Mouse (Mus musculus): ENCODE measurements around the gene Mast4. TPM values are rescaled to one million over a fixed set of nuclear protein-coding genes. Genes with fewer than 3 reads are reported as not detected.

Gene Mast4
- polyA plus RNA-seq, 1 experiment from 2014 or later, result 32.2 TPM

DNA sequence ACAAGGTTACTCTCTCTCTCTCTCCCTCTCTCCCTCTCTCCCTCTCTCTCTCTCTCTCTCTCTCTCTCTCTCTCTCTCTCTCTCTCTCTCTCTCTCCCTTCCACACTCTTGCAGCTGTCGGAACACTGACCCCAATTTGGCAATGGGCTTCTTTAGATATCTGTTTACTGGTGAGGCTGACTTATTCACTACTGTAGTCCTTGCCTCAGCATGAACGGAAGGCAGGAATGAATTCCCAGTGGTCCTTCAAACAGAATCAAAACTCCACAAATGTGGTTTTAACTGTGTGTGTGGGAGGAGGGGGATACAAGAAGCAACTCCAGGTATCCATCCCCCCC is 434.2 kb downstream of the Mast4 start:
- H3K27ac ChIP-seq, result no peak overlapping the region
- ATAC-seq (ENCODE audit: low FRiP score) (no peak), DNase-seq (ENCODE audit: low spot score) (no peak)
- H3K4me1 ChIP-seq (replicated peaks; ENCODE audit: control insufficient read depth, insufficient read depth, low read length), result peaks cover 9% of the 10 kb centered on the region; the same call in 1 of the 2 replicates
- H3K9ac ChIP-seq, result no peak overlapping the region
- H3K4me2 ChIP-seq (replicated peaks), result no peak overlapping the region
- WGBS, result 67% methylated on average over 2 of the region's 2 CpGs
- H3K4me3 ChIP-seq (replicated peaks; ENCODE audit: low read length), result no peak overlapping the region
- no peaks in the 10 kb centered on the region for H3K36me3 ChIP-seq (replicated peaks; ENCODE audit: control insufficient read depth, insufficient read depth)
- no peaks in the 10 kb centered on the region for H3K27me3 ChIP-seq (ENCODE audit: control insufficient read depth, insufficient read depth, low read length)
- no peaks in the 10 kb centered on the region for H3K9me3 ChIP-seq (ENCODE audit: control insufficient read depth, low read length)

DNA sequence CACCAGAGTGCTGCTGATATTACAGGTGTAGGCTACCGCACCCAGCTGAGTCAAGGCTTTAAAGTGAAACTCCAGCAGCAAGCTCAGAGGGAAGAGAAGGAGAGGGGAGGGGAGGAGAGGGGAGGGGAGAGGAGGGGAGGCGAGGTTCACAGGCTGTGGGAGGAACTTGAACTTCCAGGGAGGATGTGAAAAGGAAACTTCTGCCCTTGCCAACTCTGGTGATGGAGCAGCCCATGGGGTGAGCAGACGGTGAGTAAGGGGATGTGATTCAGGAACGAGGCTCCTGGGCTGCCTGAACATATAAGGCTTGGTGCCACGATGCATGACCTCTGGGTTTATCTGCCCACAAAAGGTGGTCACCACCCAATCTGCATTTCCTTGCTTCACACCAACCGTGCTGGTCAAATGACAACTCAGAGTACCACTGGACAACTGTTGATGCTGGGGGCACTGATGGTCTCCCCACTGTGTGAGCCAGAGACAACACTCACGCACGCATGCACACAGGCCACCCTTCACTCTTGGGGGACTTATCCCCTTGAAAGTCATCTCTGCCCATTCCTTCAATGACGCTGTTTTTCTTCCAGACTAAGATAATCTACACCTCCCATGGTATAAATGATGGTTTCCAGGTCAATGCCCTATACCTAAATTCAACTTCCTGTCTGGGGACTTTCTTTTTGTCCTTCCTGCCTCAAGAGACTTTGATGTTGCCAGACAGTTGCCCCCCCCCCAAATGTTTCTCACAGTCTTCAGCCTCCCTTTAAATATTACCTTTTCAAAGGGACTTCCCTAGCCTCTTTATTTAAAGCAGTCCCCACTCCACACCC is 434.8 kb downstream of the Mast4 start:
- Histone ChIP-seq H3K4me3 (replicated peaks; ENCODE audit: low read length) (no peak overlapping the region), H3K4me1 (replicated peaks; ENCODE audit: control insufficient read depth, insufficient read depth, low read length) (peaks cover 10% of the 10 kb centered on the region), H3K27ac (no peak overlapping the region), H3K9ac (no peak overlapping the region), H3K36me3 (replicated peaks; ENCODE audit: control insufficient read depth, insufficient read depth) (no peaks in the 10 kb centered on the region), H3K4me2 (replicated peaks) (no peak overlapping the region), H3K9me3 (ENCODE audit: control insufficient read depth, low read length) (no peaks in the 10 kb centered on the region), H3K27me3 (ENCODE audit: control insufficient read depth, insufficient read depth, low read length) (no peaks in the 10 kb centered on the region)
- DNase-seq (ENCODE audit: low spot score) (no peak), ATAC-seq (ENCODE audit: low FRiP score) (no peak)
- 79% methylated on average over 9 of the region's 9 CpGs for WGBS

DNA sequence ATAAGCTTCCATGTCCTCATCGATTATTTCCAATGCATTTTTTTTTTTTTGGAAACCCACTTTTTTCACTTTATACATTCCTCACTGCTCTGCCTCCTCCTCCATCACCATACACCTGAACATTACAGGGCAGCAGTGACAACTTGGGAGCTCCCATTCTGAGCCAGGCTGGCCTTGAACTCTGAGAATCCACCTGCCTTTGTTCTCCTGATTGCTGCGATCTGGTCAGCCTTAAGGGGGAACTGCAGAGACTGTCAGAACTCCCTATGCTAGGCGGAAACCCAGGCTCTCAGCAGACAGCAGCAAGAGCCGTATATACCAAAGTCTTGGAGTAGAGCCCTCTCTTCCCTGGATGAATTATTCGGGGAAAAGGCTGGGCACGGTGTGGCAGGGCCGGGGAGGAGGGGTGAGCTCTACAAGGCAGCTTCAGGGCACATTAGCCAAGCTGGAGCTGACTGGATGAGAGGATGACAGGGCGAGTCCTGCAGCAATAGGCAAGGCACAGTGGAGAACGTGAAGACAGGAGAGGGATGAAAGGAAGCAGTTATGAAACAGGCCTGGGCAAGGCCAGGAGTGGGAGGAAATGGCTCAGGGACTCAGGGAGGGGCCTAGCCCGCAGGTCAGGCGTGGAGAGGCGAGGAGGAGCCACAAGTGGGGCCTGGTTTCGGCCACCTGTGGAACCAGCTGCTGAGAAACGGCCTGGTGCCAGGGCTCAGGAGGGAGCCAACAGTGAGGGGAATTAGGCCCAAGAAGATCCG is 435.7 kb downstream of the Mast4 start:
- no peak for DNase-seq (ENCODE audit: low spot score)
- WGBS, result 59% methylated on average over 15 of the region's 15 CpGs
- Histone ChIP-seq H3K4me3 (replicated peaks; ENCODE audit: low read length) (no peak overlapping the region), H3K9ac (no peak overlapping the region), H3K27me3 (ENCODE audit: control insufficient read depth, insufficient read depth, low read length) (no peaks in the 10 kb centered on the region), H3K27ac (no peak overlapping the region), H3K36me3 (replicated peaks; ENCODE audit: control insufficient read depth, insufficient read depth) (no peaks in the 10 kb centered on the region), H3K9me3 (ENCODE audit: control insufficient read depth, low read length) (no peaks in the 10 kb centered on the region), H3K4me1 (replicated peaks; ENCODE audit: control insufficient read depth, insufficient read depth, low read length) (peaks cover 17% of the 10 kb centered on the region), H3K4me2 (replicated peaks) (no peak overlapping the region)
- ATAC-seq (ENCODE audit: low FRiP score), result no peak

DNA sequence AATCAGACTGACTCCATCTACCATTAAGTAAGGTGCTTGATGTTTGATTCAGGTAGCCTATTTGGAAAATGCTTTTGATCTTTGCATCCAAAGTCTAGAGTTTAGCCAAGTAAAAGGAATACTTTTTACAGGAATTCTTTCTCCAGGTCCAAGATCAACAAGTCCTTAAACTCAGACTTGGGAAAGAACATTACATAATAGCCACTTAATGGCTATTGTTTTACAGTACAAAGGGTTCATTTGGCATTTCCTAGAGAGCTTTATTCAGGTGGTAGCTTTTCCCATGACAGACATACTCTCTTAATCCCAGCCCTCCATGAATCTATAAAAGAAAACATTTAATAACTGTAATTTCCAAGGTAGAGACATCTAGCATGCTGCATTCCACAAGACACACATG is 438.0 kb downstream of the Mast4 start:
- Histone ChIP-seq H3K4me3 (replicated peaks; ENCODE audit: low read length) (no peak overlapping the region), H3K27ac (no peak overlapping the region), H3K9ac (no peak overlapping the region), H3K4me2 (replicated peaks) (no peak overlapping the region), H3K9me3 (ENCODE audit: control insufficient read depth, low read length) (no peaks in the 10 kb centered on the region), H3K4me1 (replicated peaks; ENCODE audit: control insufficient read depth, insufficient read depth, low read length) (peaks cover 18% of the 10 kb centered on the region), H3K27me3 (ENCODE audit: control insufficient read depth, insufficient read depth, low read length) (no peaks in the 10 kb centered on the region), H3K36me3 (replicated peaks; ENCODE audit: control insufficient read depth, insufficient read depth) (no peaks in the 10 kb centered on the region)
- ATAC-seq (ENCODE audit: low FRiP score), result no peak
- DNase-seq (ENCODE audit: low spot score), result no peak

DNA sequence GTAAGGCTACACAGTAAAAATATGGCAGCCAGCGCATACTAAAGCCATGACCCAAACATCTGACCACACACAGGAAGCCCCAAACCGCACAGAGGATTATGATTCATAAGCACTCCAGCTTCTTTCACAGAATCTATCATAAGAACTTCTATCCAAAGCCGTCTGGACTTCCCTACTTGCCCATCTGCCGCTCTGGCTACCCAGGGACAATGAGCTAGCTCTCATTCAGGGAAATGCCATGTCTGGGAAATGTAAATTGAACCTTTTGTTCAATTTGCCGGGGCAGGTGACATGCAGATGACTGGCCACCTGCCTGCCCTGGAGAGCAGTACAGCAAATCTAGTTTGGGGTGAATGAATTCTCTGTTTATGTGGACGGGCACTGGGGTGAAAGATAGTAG is 438.4 kb downstream of the Mast4 start:
- H3K27me3 ChIP-seq (ENCODE audit: control insufficient read depth, insufficient read depth, low read length), result no peaks in the 10 kb centered on the region
- no peak overlapping the region for H3K4me3 ChIP-seq (replicated peaks; ENCODE audit: low read length)
- 36% methylated on average over 6 of the region's 6 CpGs for WGBS
- DNase-seq (ENCODE audit: low spot score) (no peak), ATAC-seq (ENCODE audit: low FRiP score) (no peak)
- H3K4me2 ChIP-seq (replicated peaks), result no peak overlapping the region
- H3K9ac ChIP-seq, result no peak overlapping the region
- no peaks in the 10 kb centered on the region for H3K9me3 ChIP-seq (ENCODE audit: control insufficient read depth, low read length)
- peaks cover 18% of the 10 kb centered on the region for H3K4me1 ChIP-seq (replicated peaks; ENCODE audit: control insufficient read depth, insufficient read depth, low read length)
- H3K36me3 ChIP-seq (replicated peaks; ENCODE audit: control insufficient read depth, insufficient read depth), result no peaks in the 10 kb centered on the region
- no peak overlapping the region for H3K27ac ChIP-seq

DNA sequence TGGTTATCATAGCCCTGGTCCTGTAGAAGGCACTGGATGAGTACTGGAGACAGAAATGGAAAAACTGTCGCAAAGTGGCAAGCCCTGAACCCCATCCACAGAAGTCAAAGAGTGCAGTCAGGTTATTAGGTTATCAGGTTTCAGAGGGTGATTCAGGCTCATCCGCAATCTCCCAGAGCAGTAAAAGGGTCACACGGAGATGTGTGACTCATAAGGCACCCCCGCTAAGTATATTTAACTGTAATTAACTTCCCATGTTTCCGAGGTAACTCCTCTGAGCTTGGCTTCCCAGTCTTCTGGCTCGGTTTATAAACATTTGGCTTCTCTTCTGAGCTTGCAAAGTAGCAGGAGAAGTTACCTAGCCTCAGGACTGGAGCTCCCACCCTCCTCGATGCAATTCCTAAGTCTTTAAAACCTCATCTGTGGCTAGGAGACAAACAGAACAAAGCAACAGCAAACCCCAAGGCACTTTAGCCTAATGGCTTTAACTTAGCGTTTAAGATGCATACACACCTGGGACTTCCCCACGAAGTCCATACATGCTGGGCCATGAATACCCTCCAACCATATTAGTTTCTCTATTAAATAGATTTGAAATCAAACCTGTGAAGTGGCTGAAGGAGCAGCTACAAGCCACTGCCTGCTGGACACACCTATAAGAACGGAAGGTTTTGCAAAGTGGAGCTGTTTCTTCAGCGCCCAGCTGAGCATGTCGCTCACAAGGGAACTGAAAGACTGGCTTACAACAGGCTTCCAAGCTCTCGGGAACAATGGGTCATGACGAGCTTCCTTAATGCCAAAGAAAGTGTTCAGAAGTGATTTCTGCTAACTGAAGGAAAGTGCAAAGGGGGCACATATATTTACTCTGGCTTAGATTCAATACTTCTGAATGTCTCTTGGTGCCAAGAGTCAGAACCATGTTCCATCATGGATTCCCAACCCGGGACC is 439.7 kb downstream of the Mast4 start:
- WGBS, result 47% methylated on average over 15 of the region's 15 CpGs
- Histone ChIP-seq H3K27ac (no peak overlapping the region), H3K36me3 (replicated peaks; ENCODE audit: control insufficient read depth, insufficient read depth) (no peaks in the 10 kb centered on the region), H3K4me3 (replicated peaks; ENCODE audit: low read length) (no peak overlapping the region), H3K9me3 (ENCODE audit: control insufficient read depth, low read length) (no peaks in the 10 kb centered on the region), H3K4me2 (replicated peaks) (no peak overlapping the region), H3K4me1 (replicated peaks; ENCODE audit: control insufficient read depth, insufficient read depth, low read length) (peaks cover 18% of the 10 kb centered on the region), H3K9ac (no peak overlapping the region), H3K27me3 (ENCODE audit: control insufficient read depth, insufficient read depth, low read length) (no peaks in the 10 kb centered on the region)
- ATAC-seq (ENCODE audit: low FRiP score), result no peak
- no peak for DNase-seq (ENCODE audit: low spot score)

DNA sequence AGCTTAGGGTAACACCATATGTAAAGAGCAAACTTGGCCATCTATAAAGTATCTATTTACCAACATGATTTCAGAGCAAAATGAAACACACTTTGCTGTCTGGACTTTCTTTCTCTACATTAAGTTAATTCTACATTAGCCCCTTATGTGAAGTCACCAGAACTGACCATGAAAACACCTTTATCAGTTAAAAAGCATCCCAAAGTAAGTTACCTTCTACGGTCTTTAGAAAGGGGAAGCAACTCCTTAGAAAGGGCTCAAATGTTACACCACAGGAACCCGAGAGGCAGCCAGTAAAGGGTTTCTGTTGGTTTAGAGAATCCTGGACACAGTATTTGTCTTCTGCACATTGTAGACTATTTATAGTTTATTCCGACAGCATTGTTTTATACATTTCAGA is 441.5 kb downstream of the Mast4 start:
- 88% methylated on average over 3 of the region's 3 CpGs for WGBS
- Histone ChIP-seq H3K27ac (no peak overlapping the region), H3K9ac (no peak overlapping the region), H3K4me1 (replicated peaks; ENCODE audit: control insufficient read depth, insufficient read depth, low read length) (peaks cover 15% of the 10 kb centered on the region), H3K9me3 (ENCODE audit: control insufficient read depth, low read length) (no peaks in the 10 kb centered on the region), H3K36me3 (replicated peaks; ENCODE audit: control insufficient read depth, insufficient read depth) (no peaks in the 10 kb centered on the region), H3K4me2 (replicated peaks) (no peak overlapping the region), H3K4me3 (replicated peaks; ENCODE audit: low read length) (no peak overlapping the region), H3K27me3 (ENCODE audit: control insufficient read depth, insufficient read depth, low read length) (no peaks in the 10 kb centered on the region)
- no peak for ATAC-seq (ENCODE audit: low FRiP score)
- no peak for DNase-seq (ENCODE audit: low spot score)

DNA sequence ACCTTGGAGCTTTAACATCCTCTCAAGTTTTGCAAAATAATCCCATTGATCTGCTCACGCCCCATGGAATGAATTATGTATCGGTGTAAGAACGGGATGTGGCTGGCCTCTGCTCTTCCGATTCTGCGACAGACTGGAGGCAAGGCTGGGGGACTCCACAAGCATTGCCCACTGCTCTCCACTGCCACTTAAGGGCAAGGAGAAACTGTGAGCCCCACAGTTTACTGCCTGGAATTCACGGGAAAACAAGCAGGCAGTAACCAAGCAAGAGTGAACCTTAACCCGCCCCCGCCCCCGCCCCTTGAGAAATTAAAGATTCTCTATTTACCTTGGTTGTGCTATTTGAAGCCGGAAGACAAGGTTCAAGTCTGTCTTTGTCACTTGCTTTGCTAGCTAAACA is 444.3 kb downstream of the Mast4 start:
- H3K4me2 ChIP-seq (replicated peaks), result no peak overlapping the region
- ATAC-seq (ENCODE audit: low FRiP score) (no peak), DNase-seq (ENCODE audit: low spot score) (no peak)
- no peak overlapping the region for H3K4me3 ChIP-seq (replicated peaks; ENCODE audit: low read length)
- H3K36me3 ChIP-seq (replicated peaks; ENCODE audit: control insufficient read depth, insufficient read depth), result no peaks in the 10 kb centered on the region
- no peaks in the 10 kb centered on the region for H3K27me3 ChIP-seq (ENCODE audit: control insufficient read depth, insufficient read depth, low read length)
- H3K9me3 ChIP-seq (ENCODE audit: control insufficient read depth, low read length), result no peaks in the 10 kb centered on the region
- H3K4me1 ChIP-seq (replicated peaks; ENCODE audit: control insufficient read depth, insufficient read depth, low read length), result peaks cover 15% of the 10 kb centered on the region
- H3K9ac ChIP-seq, result no peak overlapping the region
- no peak overlapping the region for H3K27ac ChIP-seq
- 88% methylated on average over 10 of the region's 10 CpGs for WGBS

DNA sequence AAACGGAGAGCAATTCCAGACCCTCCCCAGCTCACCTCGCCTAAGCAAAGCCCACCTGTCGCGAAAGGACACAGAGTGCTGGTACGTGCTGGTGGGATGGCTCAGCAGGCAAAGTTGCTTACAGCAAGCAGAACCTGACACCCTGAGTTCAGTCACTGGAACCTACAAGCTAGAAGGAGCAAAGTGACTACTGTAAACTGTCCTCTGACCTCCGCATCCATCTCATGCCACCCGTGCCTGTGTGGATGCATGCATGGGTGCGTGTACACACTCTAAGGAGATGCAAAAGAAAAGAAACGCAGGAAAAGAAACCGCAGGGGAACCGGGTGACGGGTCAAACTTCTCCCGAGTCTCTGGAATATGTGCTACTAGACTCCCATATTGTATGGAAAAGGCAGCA is 444.8 kb downstream of the Mast4 start:
- no peaks in the 10 kb centered on the region for H3K27me3 ChIP-seq (ENCODE audit: control insufficient read depth, insufficient read depth, low read length)
- ATAC-seq (ENCODE audit: low FRiP score), result no peak
- no peak overlapping the region for H3K4me3 ChIP-seq (replicated peaks; ENCODE audit: low read length)
- H3K9me3 ChIP-seq (ENCODE audit: control insufficient read depth, low read length), result no peaks in the 10 kb centered on the region
- no peak overlapping the region for H3K27ac ChIP-seq
- no peak overlapping the region for H3K4me2 ChIP-seq (replicated peaks)
- peaks cover 11% of the 10 kb centered on the region for H3K4me1 ChIP-seq (replicated peaks; ENCODE audit: control insufficient read depth, insufficient read depth, low read length)
- H3K36me3 ChIP-seq (replicated peaks; ENCODE audit: control insufficient read depth, insufficient read depth), result no peaks in the 10 kb centered on the region
- DNase-seq (ENCODE audit: low spot score), result no peak
- H3K9ac ChIP-seq, result no peak overlapping the region
- 93% methylated on average over 13 of the region's 13 CpGs for WGBS

All from hindbrain, embryonic 14.5 days (tissue).